Mouse (Mus musculus) thymus, adult 2 months (tissue): Measurements from ENCODE around the gene Faiml.

Experiments
- CTCF ChIP-seq: fragments of 200-500 bp; IDR thresholded peaks from 2 replicates; pipeline ENCODE4 v1.5.1; 2012; ENCODE audit warnings: mild to moderate bottlenecking, control low read depth, low read length, moderate library complexity, borderline replicate concordance; ENCODE audit not compliant: control insufficient read depth, poor library complexity, insufficient read depth; ENCODE audit errors: extremely low read depth
- POLR2A ChIP-seq: fragments of 200-500 bp; IDR thresholded peaks from 2 replicates; pipeline ENCODE4 v1.6.1; 2012; ENCODE audit warnings: mild to moderate bottlenecking, low read length, control low read depth, moderate library complexity; ENCODE audit not compliant: control insufficient read depth, poor library complexity, insufficient read depth; ENCODE audit errors: extremely low read depth

- no peak for TF ChIP-seq CTCF
- no peak for TF ChIP-seq POLR2A
These were observed 7.6 kb downstream of the Faiml start for GRCm38 (mm10) chr9:99229450-99229849.
